Mouse (Mus musculus) liver, embryonic 16.5 days (tissue): ENCODE data around the gene 1810062G17Rik. TPM values are rescaled to one million over a fixed set of nuclear protein-coding genes. Genes with fewer than 3 reads are reported as not detected.

Experiments used
- ATAC-seq: fragments of 200-750 bp; cut with Nextera tagmentation; 2 replicates; pipeline ENCODE4 v1.8.0; 2017; ENCODE audit warnings: low read depth, mild to moderate bottlenecking, moderate number of reproducible peaks, moderate library complexity
- H3K27ac ChIP-seq: fragments of 300-500 bp; sonication (generic); 2 replicates; pipeline ENCODE4 v1.5.1; 2014; ENCODE audit warnings: mild to moderate bottlenecking, low read length
- H3K27me3 ChIP-seq: fragments of 300-500 bp; sonication (generic); 2 replicates; pipeline ENCODE4 v1.6.1; 2014; ENCODE audit warnings: low read depth, low read length, mixed read lengths; ENCODE audit not compliant: control insufficient read depth, insufficient read depth
- H3K36me3 ChIP-seq: fragments of 300-500 bp; sonication (generic); 2 replicates; pipeline ENCODE4 v1.6.1; 2014; ENCODE audit warnings: mild to moderate bottlenecking; ENCODE audit not compliant: control insufficient read depth, insufficient read depth
- H3K4me1 ChIP-seq: fragments of 300-500 bp; sonication (generic); 2 replicates; pipeline ENCODE4 v1.6.1; 2014; ENCODE audit warnings: low read depth, low read length, mixed read lengths; ENCODE audit not compliant: control insufficient read depth
- H3K4me2 ChIP-seq: fragments of 300-500 bp; sonication (generic); 2 replicates; pipeline ENCODE4 v1.6.1; 2014; ENCODE audit warnings: low read depth, low read length, mixed read lengths
- H3K4me3 ChIP-seq: fragments of 300-500 bp; sonication (generic); 2 replicates; pipeline ENCODE4 v1.5.1; 2014; ENCODE audit warnings: low read depth, mild to moderate bottlenecking, low read length
- H3K9ac ChIP-seq: fragments of 300-500 bp; sonication (generic); 2 replicates; pipeline ENCODE4 v1.6.1; 2014; ENCODE audit warnings: low read depth, low read length
- H3K9me3 ChIP-seq: fragments of 300-500 bp; sonication (generic); replicated peaks from 2 replicates; pipeline ENCODE4 v1.6.1; 2016; ENCODE audit warnings: low read length; ENCODE audit not compliant: control insufficient read depth
- WGBS: fragments of 180-500 bp; shearing (Covaris S2); extraction: QIAGEN DNeasy Blood & Tissue Kit; methylation state at CpG from one replicate; pipeline ENCODE4 v1.1.7; 2014; ENCODE audit not compliant: insufficient replicate concordance; 5-methylcytosine and 5-hydroxymethylcytosine counted together
- polyA plus RNA-seq: library from polyadenylated mRNA; unstranded; fragments of >200 nt; fragmentation: Nextera tagmentation; extraction: Ambion mirVana; gene quantifications from 2 replicates; pipeline ENCODE4 v1.2.1, GENCODE M21; 2015

The 1810062G17Rik gene
- polyA plus RNA-seq, 1 experiment from 2014 or later, result 1.1 TPM

DNA sequence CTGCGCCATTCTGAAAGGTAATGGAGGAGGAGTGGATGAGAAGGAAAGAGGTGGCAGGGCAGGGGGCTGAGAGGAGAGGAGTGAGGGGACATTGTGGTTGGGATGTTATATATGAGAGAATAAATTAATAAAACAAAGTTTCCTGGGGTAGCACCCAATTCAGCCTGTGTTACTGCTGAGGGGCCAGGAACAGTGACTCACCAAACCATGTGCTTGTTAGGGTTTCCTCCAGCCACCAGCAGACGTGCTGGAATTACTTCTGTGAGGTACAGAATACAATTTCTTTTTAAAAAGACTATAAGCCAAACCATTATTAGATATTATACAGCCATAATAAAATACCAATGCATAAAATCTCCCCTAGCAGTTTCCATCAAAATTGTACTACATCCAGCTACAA, 18.9 kb downstream of the 1810062G17Rik start:
- Histone ChIP-seq H3K9ac (no peak overlapping the region), H3K27me3 (no peaks in the 10 kb centered on the region), H3K4me2 (no peak overlapping the region), H3K36me3 (no peaks in the 10 kb centered on the region), H3K9me3 (no peaks in the 10 kb centered on the region), H3K27ac (no peak overlapping the region), H3K4me3 (no peak overlapping the region), H3K4me1 (no peaks in the 10 kb centered on the region)
- 58% methylated on average over 2 of the region's 2 CpGs for WGBS
- no peak for ATAC-seq

DNA sequence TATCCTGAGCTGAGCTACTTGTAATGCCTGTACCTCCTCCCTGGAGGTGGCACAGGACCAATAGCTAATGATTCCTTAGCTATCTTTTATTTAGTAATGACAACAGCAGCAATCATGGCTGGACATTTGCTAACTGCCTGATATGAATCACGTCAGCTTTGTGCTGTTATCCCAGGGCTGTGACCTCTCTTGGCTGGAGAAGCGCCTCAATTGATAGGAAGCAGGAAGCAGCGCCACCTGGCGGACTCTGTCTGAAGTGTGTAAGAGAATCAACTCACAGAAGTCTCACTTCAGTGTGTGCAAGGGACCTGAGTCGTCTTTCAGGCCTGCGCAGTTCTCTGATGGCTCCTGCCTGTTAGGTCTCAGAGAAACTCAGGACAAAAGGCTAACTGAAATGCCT, 19.7 kb downstream of the 1810062G17Rik start:
- Histone ChIP-seq H3K27me3 (no peaks in the 10 kb centered on the region), H3K9me3 (no peaks in the 10 kb centered on the region), H3K9ac (no peak overlapping the region), H3K4me3 (no peak overlapping the region), H3K36me3 (no peaks in the 10 kb centered on the region), H3K4me2 (0 out of 2 replicates have a peak overlapping the region, but pooled peaks have one; percentile 1), H3K27ac (no peak overlapping the region), H3K4me1 (no peaks in the 10 kb centered on the region)
- 5% methylated on average over 6 of the region's 6 CpGs for WGBS
- peak; percentile 63 for ATAC-seq

DNA sequence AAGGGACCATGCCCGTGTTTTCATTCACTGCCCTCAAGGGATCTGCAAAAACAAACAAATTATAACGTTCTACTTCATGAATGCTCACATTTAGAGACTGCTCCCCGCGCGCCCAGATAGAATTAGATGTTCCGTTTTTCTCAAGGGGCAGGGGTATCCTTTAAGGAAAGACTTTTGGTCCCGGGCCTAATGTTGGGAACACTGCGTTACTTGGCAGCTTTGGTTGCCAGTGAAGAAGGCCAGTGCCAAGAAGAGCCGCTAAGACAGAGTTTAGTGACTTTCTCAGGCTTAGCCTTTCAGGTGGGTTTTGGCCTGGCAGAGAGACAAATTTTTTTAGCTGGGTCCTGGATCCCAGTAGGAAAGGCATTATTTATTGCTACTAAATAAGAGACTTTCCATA, 20.5 kb downstream of the 1810062G17Rik start:
- Histone ChIP-seq H3K9ac (no peak overlapping the region), H3K4me1 (no peaks in the 10 kb centered on the region)
- WGBS, result 71% methylated on average over 9 of the region's 9 CpGs

DNA sequence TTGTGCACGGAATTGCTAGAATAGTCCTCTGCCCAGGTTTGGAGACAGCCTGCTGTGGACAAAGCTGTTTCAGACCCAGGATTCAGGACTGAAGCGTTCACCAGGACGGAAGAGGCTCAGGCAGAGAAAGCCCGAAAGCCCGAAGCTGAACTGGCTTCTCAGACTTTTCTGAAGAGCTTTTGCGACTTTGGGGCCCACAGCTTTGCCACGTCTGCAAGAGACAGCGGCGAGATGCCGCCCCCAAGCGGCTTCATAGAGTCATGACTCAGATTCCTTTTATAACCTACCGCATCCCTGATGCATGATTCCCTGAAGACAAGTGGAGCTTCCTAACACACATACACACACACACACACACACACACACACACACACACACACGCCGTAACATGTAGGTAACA, 21.0 kb downstream of the 1810062G17Rik start:
- Histone ChIP-seq H3K4me3 (no peak overlapping the region), H3K36me3 (no peaks in the 10 kb centered on the region), H3K4me1 (no peaks in the 10 kb centered on the region), H3K9me3 (no peaks in the 10 kb centered on the region), H3K9ac (no peak overlapping the region), H3K4me2 (no peak overlapping the region), H3K27me3 (no peaks in the 10 kb centered on the region), H3K27ac (no peak overlapping the region)
- 14% methylated on average over 14 of the region's 14 CpGs for WGBS
- no peak for ATAC-seq

More for the DNA sequence above, 20.5 kb downstream of the 1810062G17Rik start:
- no peak for ATAC-seq
- H3K36me3 ChIP-seq, result no peaks in the 10 kb centered on the region
- H3K27me3 ChIP-seq, result no peaks in the 10 kb centered on the region
- H3K9me3 ChIP-seq, result no peaks in the 10 kb centered on the region
- no peak overlapping the region for H3K4me2 ChIP-seq
- H3K4me3 ChIP-seq, result no peak overlapping the region
- H3K27ac ChIP-seq, result no peak overlapping the region

DNA sequence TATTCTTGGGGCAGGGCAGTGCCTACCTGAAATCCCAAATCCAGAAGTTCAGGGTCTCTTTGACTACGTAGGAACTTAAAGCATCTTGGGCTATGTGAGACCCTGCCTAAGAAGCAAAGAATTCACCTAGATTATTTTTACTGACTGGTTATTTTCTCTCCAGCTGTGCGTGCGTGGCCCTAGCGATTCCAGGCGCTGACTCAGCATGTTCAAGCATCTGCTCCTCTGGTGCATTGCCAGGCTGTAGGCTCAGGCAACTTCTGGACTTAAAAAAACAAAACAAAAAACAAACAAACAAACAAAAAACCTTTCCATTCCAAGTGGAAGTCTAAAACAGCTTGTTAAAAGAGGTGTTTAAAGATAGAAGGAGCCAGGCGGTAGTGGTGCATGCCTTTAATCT, 22.5 kb downstream of the 1810062G17Rik start:
- no peaks in the 10 kb centered on the region for H3K4me1 ChIP-seq
- no peaks in the 10 kb centered on the region for H3K36me3 ChIP-seq
- no peaks in the 10 kb centered on the region for H3K27me3 ChIP-seq
- no peak overlapping the region for H3K9ac ChIP-seq
- 79% methylated on average over 6 of the region's 6 CpGs for WGBS
- H3K9me3 ChIP-seq, result no peaks in the 10 kb centered on the region
- no peak overlapping the region for H3K4me3 ChIP-seq
- no peak overlapping the region for H3K27ac ChIP-seq
- no peak overlapping the region for H3K4me2 ChIP-seq
- no peak for ATAC-seq

DNA sequence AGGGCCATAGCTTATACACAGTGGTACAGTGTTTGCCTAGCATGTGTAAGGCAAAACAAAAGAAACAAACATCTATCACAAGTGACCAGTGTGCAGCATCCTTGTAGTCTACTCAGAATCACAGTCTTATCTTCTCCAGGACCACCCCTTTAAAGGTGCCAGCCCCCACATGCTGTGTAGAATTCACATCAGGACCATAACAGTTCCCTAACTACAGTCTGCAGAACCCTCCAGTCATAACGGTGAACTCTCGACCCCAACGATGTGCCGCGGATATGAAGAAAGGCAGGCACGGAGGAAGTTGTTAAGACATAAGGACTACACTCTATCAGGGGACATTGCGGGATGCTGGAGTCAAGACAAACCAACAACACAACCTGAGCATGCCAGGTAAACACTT, 23.7 kb downstream of the 1810062G17Rik start:
- no peaks in the 10 kb centered on the region for H3K4me1 ChIP-seq
- no peak overlapping the region for H3K4me3 ChIP-seq
- H3K27me3 ChIP-seq, result no peaks in the 10 kb centered on the region
- H3K9ac ChIP-seq, result no peak overlapping the region
- ATAC-seq, result no peak
- no peaks in the 10 kb centered on the region for H3K36me3 ChIP-seq
- WGBS, result 86% methylated on average over 7 of the region's 7 CpGs
- H3K9me3 ChIP-seq, result no peaks in the 10 kb centered on the region
- H3K4me2 ChIP-seq, result no peak overlapping the region
- no peak overlapping the region for H3K27ac ChIP-seq

DNA sequence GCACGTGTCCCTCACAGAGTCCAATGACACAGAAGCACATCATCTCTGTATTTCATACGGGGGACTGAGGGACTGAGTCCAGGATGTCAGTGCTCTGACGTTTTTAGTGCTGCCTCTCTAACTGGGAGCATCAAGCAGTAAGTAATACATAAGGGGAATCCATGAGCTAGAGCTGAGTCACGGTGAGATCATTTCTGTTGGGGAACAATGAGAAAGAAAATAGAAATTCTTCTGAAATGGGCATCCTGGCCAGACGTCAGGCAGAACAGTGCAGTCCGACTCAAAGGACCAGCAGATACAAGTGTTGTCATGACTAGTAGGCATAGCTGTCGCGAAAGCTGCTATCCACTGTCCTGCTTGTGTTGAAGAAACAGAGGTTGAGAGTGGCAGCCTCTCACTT, 25.2 kb downstream of the 1810062G17Rik start:
- Histone ChIP-seq H3K9ac (no peak overlapping the region), H3K9me3 (no peaks in the 10 kb centered on the region), H3K36me3 (no peaks in the 10 kb centered on the region), H3K4me3 (no peak overlapping the region), H3K4me1 (no peaks in the 10 kb centered on the region), H3K27me3 (no peaks in the 10 kb centered on the region), H3K4me2 (no peak overlapping the region), H3K27ac (no peak overlapping the region)
- no peak for ATAC-seq
- 58% methylated on average over 8 of the region's 8 CpGs for WGBS

DNA sequence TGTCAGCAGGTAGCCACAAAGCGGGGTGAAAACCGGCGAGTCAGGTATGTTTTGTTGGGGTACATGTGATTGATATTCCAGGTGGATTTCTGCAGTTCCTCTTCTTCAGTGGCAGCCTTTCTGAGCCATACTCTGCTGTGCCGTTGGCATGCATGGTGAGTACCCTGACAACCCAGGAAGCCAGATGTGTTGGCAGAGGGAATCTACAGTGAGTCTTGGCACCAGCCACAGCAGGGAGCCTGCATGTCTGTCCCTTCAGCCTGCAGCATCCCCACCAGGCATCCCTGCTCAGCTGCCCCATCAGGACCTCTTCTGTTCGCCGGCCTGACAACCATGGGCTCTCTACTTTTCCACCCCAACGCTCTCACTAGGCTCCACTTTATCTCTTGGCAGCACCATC, 25.8 kb downstream of the 1810062G17Rik start:
- H3K4me1 ChIP-seq, result no peaks in the 10 kb centered on the region
- no peak overlapping the region for H3K9ac ChIP-seq
- no peak overlapping the region for H3K27ac ChIP-seq
- 63% methylated on average over 7 of the region's 7 CpGs for WGBS
- ATAC-seq, result no peak
- H3K9me3 ChIP-seq, result no peaks in the 10 kb centered on the region
- no peaks in the 10 kb centered on the region for H3K27me3 ChIP-seq
- H3K4me3 ChIP-seq, result no peak overlapping the region
- H3K36me3 ChIP-seq, result no peaks in the 10 kb centered on the region
- no peak overlapping the region for H3K4me2 ChIP-seq

DNA sequence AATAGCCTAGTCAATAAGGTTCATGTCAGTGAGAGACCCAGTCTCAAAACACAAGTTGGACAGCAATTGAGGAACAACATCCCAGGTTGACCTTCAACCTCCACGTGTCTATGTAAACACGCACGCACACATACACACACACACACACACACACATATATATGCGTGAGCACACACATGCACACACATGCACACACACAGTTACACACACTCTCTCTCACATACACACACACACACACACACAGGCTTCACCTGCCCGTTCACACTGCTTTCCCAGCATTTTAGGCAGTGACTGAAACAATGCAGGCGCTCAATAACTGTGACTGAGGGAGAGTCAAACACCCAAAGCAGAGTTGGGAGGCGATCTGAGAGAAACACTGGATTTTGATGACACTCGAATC, 29.6 kb downstream of the 1810062G17Rik start:
- no peak for ATAC-seq
- Histone ChIP-seq H3K27ac (no peak overlapping the region), H3K9ac (no peak overlapping the region), H3K4me1 (no peaks in the 10 kb centered on the region), H3K4me2 (no peak overlapping the region), H3K27me3 (no peaks in the 10 kb centered on the region), H3K4me3 (no peak overlapping the region), H3K9me3 (no peaks in the 10 kb centered on the region), H3K36me3 (no peaks in the 10 kb centered on the region)
- 71% methylated on average over 8 of the region's 8 CpGs for WGBS
